Mouse (Mus musculus) liver, embryonic 14.5 days (tissue): ENCODE results near the gene Apba2.

Experiments
- CTCF ChIP-seq: IDR thresholded peaks from 2 replicates; pipeline ENCODE4 v1.5.1; 2016; ENCODE audit warnings: antibody characterized with exemption, low read depth, control low read depth
- EP300 ChIP-seq: IDR thresholded peaks from 2 replicates; pipeline ENCODE4 v1.6.1; 2016; ENCODE audit warnings: antibody characterized with exemption, low read depth

DNA sequence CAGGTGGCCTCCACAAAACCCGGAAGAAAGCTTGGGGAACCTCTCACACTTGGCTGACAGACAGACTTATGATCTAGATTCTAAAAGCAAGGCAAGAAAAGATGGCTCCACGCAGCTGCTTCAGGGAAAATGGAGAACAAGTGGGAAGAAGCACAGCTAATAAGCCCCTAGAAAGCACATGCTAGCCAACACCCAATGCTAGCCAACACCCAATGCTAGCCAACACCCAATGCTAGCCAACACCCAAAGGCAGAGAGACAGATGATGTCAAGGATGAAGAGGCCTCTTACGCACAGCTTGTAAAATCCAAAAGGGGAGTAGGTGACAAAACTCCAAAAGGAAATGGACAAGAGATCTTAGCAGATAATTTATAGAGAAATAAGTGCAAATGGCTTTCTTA, 108.4 kb downstream of the Apba2 start:
- no peak for TF ChIP-seq CTCF
- no peak for TF ChIP-seq EP300
